Mouse (Mus musculus) right cerebral cortex, adult 2 months (tissue): ENCODE data around the gene Apoa1.
A peak's percentile ranks its signal among the peaks of the same experiment; 100 is the strongest.

Experiments used
- DNase-seq, 2 experiments: peaks; one replicate each; pipeline ENCODE4 v3.0.0; 2021 to 2022; ENCODE audit warnings: low spot score in 2 of 2

Gene Apoa1

GRCm38 (mm10) chr9:46228491-46228890 lies at the start of gene Apoa1:
Gene Apoa1 (plus strand): TSS chr9:46228580.
- no peak for DNase-seq

- no peak for DNase-seq
Measured at GRCm38 (mm10) chr9:46178595-46178994, 49.8 kb upstream of the Apoa1 start.

DNA sequence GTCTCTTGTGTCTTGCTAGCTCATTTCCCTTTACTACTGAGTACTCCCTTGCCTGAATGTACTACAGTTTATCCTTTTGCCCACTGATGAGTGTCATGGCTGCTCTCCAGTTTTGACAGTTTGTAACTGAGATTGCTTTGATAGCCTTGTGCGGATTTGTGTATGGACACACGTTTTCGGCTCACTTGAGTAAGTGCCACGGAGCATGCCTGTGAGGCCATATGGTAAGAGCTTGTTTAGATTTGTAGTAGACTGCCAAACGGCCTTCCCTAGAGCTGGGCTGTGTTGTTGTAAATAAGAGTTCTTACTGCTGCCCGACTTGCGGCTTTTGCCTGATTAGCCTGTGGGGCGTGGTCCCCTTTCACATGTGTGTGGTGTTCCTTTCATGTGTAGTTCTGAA lies 47.1 kb upstream of the Apoa1 start:
- DNase-seq = no peak

- no peak for DNase-seq
Measured at GRCm38 (mm10) chr9:46184542-46184941, 43.8 kb upstream of the Apoa1 start.

- DNase-seq = no peak
Measured at GRCm38 (mm10) chr9:46185191-46185590, 43.2 kb upstream of the Apoa1 start.

- DNase-seq = no peak
Measured at GRCm38 (mm10) chr9:46186387-46186786, 42.0 kb upstream of the Apoa1 start.

DNA sequence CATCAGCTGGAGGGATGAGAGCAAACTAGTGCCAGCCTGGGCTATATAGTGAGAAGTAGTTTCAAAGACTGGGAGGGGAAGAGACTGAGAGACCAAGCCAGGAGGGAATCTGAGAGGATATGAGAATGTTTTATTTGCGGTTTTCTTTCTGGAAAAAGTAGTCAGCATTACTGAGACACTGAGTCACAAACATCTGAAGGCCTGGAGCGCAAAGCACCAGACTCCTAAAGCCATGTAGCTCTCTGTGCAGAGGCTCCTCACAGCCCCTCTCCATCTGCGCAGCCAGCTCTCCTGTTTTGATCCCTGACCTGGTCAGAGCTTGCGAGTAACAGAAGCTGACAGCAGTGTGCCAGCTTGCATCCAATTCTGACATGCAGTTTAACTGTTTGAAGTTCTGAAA lies 40.0 kb upstream of the Apoa1 start:
- DNase-seq = no peak

- no peak for DNase-seq
Measured at GRCm38 (mm10) chr9:46188956-46189355, 39.4 kb upstream of the Apoa1 start.

GRCm38 (mm10) chr9:46189381-46189780 lies 39.0 kb upstream of the Apoa1 start:
- no peak for DNase-seq

GRCm38 (mm10) chr9:46191234-46191633 lies 37.1 kb upstream of the Apoa1 start:
- DNase-seq = no peak

DNA sequence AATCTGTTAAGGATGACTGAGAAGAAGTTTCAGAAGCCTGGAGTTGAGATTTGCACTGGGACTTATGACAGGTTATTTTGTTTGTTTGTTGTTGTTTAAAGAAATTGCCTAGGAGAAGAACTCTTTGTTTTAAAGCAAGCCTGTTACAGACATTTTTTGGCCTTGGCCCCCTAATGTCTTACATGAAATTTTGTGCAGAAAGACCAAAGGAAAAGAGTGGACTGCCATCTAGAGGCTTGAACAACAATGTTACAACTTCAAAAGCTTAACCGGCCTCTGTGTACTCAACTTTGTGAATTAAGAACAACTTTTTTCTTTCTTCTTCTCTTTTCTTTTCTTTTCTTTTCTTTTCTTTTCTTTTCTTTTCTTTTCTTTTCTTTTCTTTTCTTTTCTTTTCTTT lies 36.7 kb upstream of the Apoa1 start:
- DNase-seq = no peak

- DNase-seq = no peak
Measured at GRCm38 (mm10) chr9:46192642-46193041, 35.7 kb upstream of the Apoa1 start.

GRCm38 (mm10) chr9:46194809-46195208 lies 33.6 kb upstream of the Apoa1 start:
- no peak for DNase-seq

DNA sequence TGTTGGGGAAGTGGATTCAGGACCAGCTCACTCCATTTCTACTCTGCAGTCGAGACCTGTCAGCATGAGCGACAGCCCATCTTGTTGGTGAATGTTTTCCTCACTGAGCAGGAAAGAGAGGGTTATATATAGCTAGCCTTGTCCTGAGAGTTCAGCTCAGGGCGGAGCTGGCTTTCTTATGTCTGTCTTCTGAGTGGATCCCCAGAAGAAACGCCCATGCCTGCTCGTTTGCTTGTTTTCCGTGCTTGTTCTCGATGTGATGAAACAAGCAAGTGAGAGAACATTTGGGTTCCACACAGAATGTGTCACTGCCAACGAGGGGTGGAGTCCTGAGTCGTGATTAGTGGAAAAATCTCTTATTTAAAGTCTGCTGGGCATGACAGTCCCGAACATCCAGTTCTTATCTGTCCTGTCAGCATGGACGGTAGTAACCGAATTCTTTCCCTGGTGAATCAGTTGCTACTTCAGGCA lies 31.6 kb upstream of the Apoa1 start:
- DNase-seq = no peak

DNA sequence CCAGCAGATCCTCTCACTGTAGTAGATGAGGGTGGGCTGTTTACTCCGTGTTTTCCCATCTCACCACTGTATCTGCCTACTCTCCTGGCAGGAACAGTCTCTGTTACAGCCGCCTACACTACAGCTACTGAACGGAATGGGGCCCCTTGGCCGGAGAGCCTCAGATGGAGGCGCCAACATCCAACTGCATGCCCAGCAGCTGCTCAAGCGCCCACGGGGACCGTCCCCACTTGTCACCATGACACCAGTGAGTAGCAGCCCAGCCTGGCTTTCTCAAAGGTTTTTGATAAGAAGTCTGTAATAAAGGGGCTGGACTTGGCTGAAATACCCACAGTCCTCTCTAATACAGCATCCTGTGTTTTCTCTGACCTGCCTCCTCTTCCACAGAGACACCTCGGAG lies 29.9 kb upstream of the Apoa1 start:
- peak; percentile 29 to 65 for DNase-seq

DNA sequence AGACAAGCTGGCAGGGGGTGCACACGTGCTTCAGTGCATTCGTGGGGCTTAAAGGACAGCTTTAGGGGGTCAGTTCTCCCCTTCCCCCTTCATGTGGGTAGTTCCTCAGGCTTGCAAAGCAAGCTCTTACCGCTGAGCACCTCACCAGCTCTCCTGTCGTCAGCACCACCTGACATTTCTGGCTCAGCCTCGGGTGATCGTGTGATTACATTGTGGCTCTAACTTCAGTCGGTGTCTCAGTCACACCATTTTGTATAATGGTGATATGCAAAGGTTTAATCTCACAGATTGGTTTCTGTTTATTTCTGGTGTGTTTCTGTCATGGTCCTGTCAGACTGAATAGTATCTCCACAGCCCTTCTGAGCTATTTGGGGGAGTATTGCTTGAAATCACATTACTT lies 29.4 kb upstream of the Apoa1 start:
- DNase-seq = no peak

GRCm38 (mm10) chr9:46199609-46200008 lies 28.8 kb upstream of the Apoa1 start:
- DNase-seq = no peak

DNA sequence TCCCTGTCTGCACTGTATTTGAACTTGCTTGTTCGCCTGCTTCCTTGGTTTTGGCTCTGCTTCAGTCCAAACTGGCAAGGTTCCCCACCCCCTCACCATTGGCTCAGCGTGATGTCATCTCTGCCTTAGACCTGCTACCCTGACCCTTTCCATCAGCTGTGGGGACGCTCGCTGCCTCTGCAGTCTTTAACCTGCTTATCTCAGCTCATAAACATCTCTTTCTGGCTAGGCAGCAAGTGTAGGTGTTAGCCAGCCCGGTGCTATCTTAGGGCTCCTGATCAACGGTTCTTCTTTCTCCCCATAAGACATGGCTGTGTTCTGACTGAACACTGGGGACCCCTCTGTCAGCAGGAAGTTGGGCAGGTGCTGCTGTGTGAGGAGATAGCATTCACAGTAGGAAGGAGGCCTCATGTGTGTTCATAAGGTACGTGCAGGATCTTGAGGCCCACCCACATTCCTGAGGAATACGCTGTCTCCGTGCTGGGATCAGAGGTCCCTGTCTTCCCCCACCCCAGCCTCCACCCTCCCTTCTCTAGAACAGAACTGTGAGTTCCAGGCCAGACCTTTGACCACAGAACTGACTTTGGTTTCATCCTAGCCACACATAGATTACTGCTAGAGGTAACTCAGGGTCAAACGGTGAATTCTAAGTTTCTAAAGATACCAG lies 21.4 kb upstream of the Apoa1 start:
- DNase-seq = no peak

DNA sequence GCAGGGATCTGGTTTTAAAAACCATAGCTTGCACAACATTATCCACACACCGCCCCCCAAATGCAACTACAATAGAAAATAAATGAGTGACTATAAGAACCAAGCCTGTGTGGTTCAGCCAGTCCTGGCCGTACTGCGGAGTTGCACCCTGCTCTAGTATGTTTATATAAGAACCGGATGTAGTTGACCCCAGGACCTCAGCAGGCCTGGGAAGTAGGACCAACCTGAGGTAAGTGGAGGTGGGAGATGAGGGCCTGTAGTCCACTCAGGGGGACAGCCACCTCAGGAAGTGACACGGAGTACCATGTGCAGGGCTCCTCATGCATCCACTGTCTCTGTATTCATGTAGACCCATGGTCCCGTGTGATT lies 20.9 kb upstream of the Apoa1 start:
- DNase-seq = no peak

- DNase-seq = no peak
Measured at GRCm38 (mm10) chr9:46208401-46208974, 19.9 kb upstream of the Apoa1 start.

- DNase-seq = no peak
Measured at GRCm38 (mm10) chr9:46210473-46210872, 17.9 kb upstream of the Apoa1 start.

- no peak for DNase-seq
Measured at GRCm38 (mm10) chr9:46214276-46214675, 14.1 kb upstream of the Apoa1 start.

- no peak for DNase-seq
Measured at GRCm38 (mm10) chr9:46214946-46215337, 13.4 kb upstream of the Apoa1 start.
